Mouse (Mus musculus): ENCODE measurements around the gene 4930563M21Rik. TPM values are rescaled to one million over a fixed set of nuclear protein-coding genes. Genes with fewer than 3 reads are reported as not detected.
"Not testable (repeated sequence)": the region's sequence is repeated elsewhere in the genome, so short reads cannot be mapped to it uniquely, and the experiment has no call there.

The 4930563M21Rik gene
- polyA plus RNA-seq (2017; shearing (Covaris generic)): not detected

DNA sequence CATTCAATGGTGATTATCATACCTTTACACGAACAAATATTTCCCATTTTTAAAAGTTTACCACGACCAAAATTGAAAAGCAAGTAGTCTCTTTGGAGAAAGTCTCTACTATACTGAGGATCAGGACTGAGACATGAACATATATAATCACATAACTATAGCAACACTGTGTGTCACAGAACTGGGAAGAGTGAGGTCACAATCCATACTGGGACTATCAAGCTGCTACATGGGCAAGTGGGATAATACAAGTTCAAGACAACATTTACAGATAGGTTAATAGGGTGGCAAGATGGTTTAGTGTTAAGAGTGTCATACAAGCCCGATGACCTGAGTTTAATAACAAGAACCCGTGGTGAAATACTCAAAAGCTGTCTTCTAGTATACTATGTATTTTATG, at the start of gene 4930563M21Rik:
4930563M21Rik (minus strand) TSS at position 101 of the 400 bp plus-strand sequence.
- ATAC-seq: no peak

DNA sequence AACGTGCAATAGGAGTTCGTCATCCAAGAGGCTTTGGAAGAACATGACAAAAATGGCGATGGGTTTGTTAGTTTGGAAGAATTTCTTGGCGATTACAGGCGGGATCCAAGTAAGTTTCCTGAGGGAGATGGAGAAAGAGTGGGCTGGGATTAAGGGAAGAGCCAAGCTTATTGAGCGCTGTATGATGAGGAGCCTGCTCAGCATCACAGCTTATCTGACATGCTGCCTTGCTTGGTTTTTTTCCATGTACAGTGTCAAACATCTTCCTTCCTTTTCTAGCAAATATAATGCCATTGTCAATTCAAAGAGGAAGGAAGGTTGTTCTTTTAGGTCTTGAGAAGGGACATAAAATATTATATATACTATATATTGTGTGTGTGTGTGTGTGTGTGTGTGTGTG, 45.8 kb upstream of the 4930563M21Rik start:
- ATAC-seq: no peak

DNA sequence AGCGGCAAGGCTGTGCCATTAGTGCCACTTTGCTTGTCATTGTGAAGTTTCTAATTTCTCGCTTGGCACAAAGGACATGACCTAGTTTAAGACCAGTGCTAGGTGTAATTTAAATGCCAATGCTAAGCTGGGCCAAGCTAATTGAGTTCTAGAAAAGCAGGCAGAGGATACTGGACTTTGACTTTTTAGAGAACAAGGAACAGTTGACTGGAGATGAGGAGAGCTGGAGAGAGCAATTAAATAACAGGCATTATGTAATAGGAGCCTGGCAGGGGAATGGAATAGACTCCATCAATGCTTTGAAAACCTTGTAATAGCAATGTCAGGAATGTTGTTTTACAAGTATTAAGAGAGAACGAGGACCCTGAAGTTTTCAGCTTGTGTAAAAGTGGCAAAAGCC, 43.4 kb upstream of the 4930563M21Rik start:
- no peak for ATAC-seq

DNA sequence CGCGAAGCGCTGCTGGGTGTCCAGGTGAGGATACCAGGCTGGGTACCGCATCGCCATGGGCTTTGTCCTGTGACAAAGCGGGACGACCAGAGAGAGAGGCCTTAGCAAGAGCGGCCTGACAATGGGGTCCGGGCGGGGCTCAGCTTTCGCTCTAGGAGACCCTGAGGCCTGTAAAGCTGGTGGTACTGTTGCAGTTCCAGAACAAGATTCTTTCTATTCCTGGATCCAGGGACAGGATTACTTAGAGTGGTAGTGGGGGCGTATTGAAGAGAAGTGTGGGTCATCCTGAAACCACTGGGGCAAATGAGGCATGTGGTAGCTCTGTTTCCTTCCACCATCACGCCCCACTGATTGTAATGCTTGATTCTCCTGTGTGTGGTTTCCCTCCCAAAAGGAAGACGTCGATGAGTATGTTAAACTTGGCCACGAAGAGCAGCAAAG, 31.9 kb upstream of the 4930563M21Rik start:
- ATAC-seq: peak; percentile 24

- peak; percentile 99 for ATAC-seq
Observed at GRCm38 (mm10) chr9:56041372-56042180, 31.2 kb upstream of the 4930563M21Rik start, which contains the start of gene Rcn2. TSS of gene Rcn2 (plus strand) at chr9:56041845.

GRCm38 (mm10) chr9:56032219-56032618, 21.9 kb upstream of the 4930563M21Rik start:
- no peak for ATAC-seq

DNA sequence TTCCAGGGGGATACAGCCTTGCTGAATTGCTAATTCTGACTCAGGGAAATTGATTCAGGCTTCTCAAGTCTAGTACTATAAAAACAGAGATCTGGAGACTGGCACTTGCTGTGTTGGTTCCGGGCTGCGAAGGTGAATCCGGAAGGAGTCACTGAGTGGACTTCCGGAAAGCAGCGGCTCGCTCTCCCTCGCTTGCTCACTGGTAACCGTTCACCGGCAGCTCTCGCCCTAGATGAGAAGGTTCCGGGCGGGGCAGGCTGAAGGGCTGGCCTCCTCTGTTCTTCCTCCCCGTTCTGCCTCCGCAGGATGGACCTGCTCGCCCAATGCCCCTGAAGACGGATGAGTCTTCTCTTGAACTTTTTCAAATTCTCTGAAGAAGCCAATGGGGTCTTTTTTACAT, 16.9 kb upstream of the 4930563M21Rik start:
- no peak for ATAC-seq

GRCm38 (mm10) chr9:56024772-56025171, 14.4 kb upstream of the 4930563M21Rik start:
- no peak for ATAC-seq

GRCm38 (mm10) chr9:56004679-56005078, 5.7 kb downstream of the 4930563M21Rik start:
- not testable (repeated sequence) for ATAC-seq

DNA sequence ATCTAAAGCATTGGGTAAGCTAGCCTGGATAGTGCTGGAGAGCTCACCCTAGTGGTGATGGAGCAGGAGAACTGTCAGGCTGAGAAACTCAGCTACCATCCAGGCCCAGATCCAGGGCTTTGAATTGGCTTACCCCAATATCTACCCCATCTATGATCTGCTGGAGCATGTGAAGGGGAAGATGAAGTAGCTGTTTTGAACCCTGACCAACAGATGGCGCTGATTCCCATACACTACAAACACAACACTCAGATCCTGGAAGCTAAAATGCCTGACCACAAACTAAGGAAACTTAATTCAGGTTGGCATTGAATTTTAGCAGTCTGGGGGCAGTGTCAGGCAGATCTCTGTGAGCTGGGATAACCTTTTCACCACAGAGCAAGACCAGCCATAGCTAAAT, 63.5 kb downstream of the 4930563M21Rik start:
- peak; percentile 61 for ATAC-seq

GRCm38 (mm10) chr9:55941356-55941755, 69.0 kb downstream of the 4930563M21Rik start:
- no peak for ATAC-seq

GRCm38 (mm10) chr9:55938618-55938985, 71.7 kb downstream of the 4930563M21Rik start:
- peak; percentile 5 for ATAC-seq

GRCm38 (mm10) chr9:55937664-55938617, 72.4 kb downstream of the 4930563M21Rik start, which contains the start of gene Scaper:
TSS of gene Scaper (minus strand) at chr9:55938119.
- peak; percentile 94 for ATAC-seq

- no peak for ATAC-seq
Observed at GRCm38 (mm10) chr9:55937224-55937663, 73.1 kb downstream of the 4930563M21Rik start.

GRCm38 (mm10) chr9:55932482-55932881, 77.9 kb downstream of the 4930563M21Rik start:
- ATAC-seq: no peak

- ATAC-seq: no peak
Observed at GRCm38 (mm10) chr9:55918579-55918978, 91.8 kb downstream of the 4930563M21Rik start.

GRCm38 (mm10) chr9:55916751-55917150, 93.6 kb downstream of the 4930563M21Rik start:
- no peak for ATAC-seq

Other genes starting within 250 kb of the 4930563M21Rik start
- 10 to 100 TPM; 22.3 to 25.7 TPM for gene Scaper, start 72.4 kb downstream of the 4930563M21Rik start, polyA plus RNA-seq (2017; shearing (Covaris generic))
- gene Rcn2, start 31.3 kb upstream of the 4930563M21Rik start, polyA plus RNA-seq (2017; shearing (Covaris generic)): 10 to 100 TPM; 10.9 to 16.8 TPM
- 10 to 100 TPM; 33.1 to 56.6 TPM for gene Pstpip1, start 79.4 kb upstream of the 4930563M21Rik start, polyA plus RNA-seq (2017; shearing (Covaris generic))
- gene Tspan3, start 154.9 kb upstream of the 4930563M21Rik start, polyA plus RNA-seq (2017; shearing (Covaris generic)): 10 to 100 TPM; 49.3 to 51.4 TPM

Measured in CD4-positive, CD25-positive, alpha-beta regulatory T cell, adult 4 months (primary cell).